Mouse (Mus musculus) MEL (cell line): ENCODE results near the gene Lrfn3.

Experiments used
- POLR2A ChIP-seq, 2 experiments: IDR thresholded peaks; 2 replicates each; pipeline ENCODE4 v1.6.1; 2011 to 2012; ENCODE audit warnings: low read length in 2 of 2, mild to moderate bottlenecking in 2 of 2, control low read depth in 1 of 2, improper control_type of control experiment in 1 of 2, low read depth in 1 of 2, moderate library complexity in 1 of 2; ENCODE audit not compliant: control insufficient read depth in 1 of 2, insufficient read depth in 1 of 2, poor library complexity in 1 of 2
- RAD21 ChIP-seq: IDR thresholded peaks from 2 replicates; pipeline ENCODE4 v1.6.1; 2011; ENCODE audit warnings: mild to moderate bottlenecking, low read depth, low read length, improper control_type of control experiment
- TAL1 ChIP-seq: IDR thresholded peaks from 2 replicates; pipeline ENCODE4 v1.6.1; 2012; ENCODE audit warnings: mild to moderate bottlenecking, inconsistent platforms, low read length, moderate library complexity, mixed read lengths
- USF2 ChIP-seq, 2 experiments: IDR thresholded peaks; 2 replicates each; pipeline ENCODE4 v1.6.1; 2011 to 2012; ENCODE audit warnings: improper control_type of control experiment in 2 of 2, low read length in 2 of 2, borderline replicate concordance in 1 of 2, inconsistent platforms in 1 of 2, low read depth in 1 of 2, mild to moderate bottlenecking in 1 of 2; ENCODE audit not compliant: insufficient read depth in 1 of 2

GRCm38 (mm10) chr7:30318142-30318541 lies 44.4 kb downstream of the Lrfn3 start:
- no peak for TF ChIP-seq POLR2A (IDR thresholded peaks at IDR 0.05; ENCODE audit: control insufficient read depth in 1 of 2, insufficient read depth in 1 of 2, low read depth in 1 of 2, low read length in 2 of 2, poor library complexity in 1 of 2)
- TF ChIP-seq TAL1: no peak
- no peak for TF ChIP-seq USF2 (IDR thresholded peaks at IDR 0.05; ENCODE audit: borderline replicate concordance in 1 of 2, insufficient read depth in 1 of 2, low read depth in 1 of 2, low read length in 2 of 2)
- TF ChIP-seq RAD21: no peak
